Mouse (Mus musculus): ENCODE measurements around the gene Cdkn2aipnl.

DNA sequence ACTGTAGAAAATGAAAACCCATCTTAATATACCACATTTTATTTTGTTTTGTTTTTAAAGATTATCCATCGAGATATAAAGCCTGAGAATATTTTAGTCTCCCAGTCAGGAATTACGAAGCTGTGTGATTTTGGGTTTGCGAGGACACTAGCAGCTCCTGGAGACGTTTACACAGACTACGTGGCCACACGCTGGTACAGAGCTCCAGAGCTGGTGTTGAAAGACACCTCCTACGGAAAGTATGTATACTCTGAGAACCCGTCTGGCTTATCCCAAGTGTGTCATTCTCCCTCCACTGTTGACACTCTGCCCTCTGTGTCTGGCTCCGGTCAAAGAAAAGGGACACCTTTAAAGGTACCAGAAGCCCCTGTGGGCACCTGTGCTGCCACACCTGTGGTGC is 50.8 kb downstream of the Cdkn2aipnl start:
- TF ChIP-seq CTCF (IDR thresholded peaks at IDR 0.05; ENCODE audit: control insufficient read depth, insufficient read depth, low read length) (no peak), POLR2A (IDR thresholded peaks at IDR 0.05; ENCODE audit: borderline replicate concordance, control insufficient read depth, low read depth, low read length) (no peak)

Data from bone marrow, adult 2 months (tissue).